Mouse (Mus musculus) stomach, embryonic 15.5 days (tissue): ENCODE measurements around the gene Pkn1. TPM values are rescaled to one million over a fixed set of nuclear protein-coding genes. Genes with fewer than 3 reads are reported as not detected.

Experiments
- ATAC-seq: fragments of 200-750 bp; cut with Nextera tagmentation; 2 replicates; pipeline ENCODE4 v1.8.0; 2017; ENCODE audit warnings: low read depth, moderate number of reproducible peaks, moderate TSS enrichment; ENCODE audit not compliant: insufficient read depth, low FRiP score
- H3K27ac ChIP-seq: fragments of 300-500 bp; sonication (generic); 2 replicates; pipeline ENCODE4 v1.5.1; 2015; ENCODE audit warnings: mild to moderate bottlenecking, inconsistent platforms
- H3K27me3 ChIP-seq: fragments of 300-500 bp; sonication (generic); replicated peaks from 2 replicates; pipeline ENCODE4 v1.6.1; 2015; ENCODE audit warnings: inconsistent platforms
- H3K36me3 ChIP-seq: fragments of 300-500 bp; sonication (generic); 2 replicates; pipeline ENCODE4 v1.6.1; 2015; ENCODE audit warnings: inconsistent platforms
- H3K4me1 ChIP-seq: fragments of 300-500 bp; sonication (generic); 2 replicates; pipeline ENCODE4 v1.6.1; 2015; ENCODE audit warnings: inconsistent platforms
- H3K4me2 ChIP-seq: fragments of 300-500 bp; sonication (generic); 2 replicates; pipeline ENCODE4 v1.6.1; 2015; ENCODE audit warnings: mild to moderate bottlenecking, inconsistent platforms
- H3K4me3 ChIP-seq: fragments of 300-500 bp; sonication (generic); replicated peaks from 2 replicates; pipeline ENCODE4 v1.5.1; 2015; ENCODE audit warnings: inconsistent platforms
- H3K9ac ChIP-seq: fragments of 300-500 bp; sonication (generic); 2 replicates; pipeline ENCODE4 v1.6.1; 2015; ENCODE audit warnings: inconsistent platforms
- H3K9me3 ChIP-seq: fragments of 300-500 bp; sonication (generic); 2 replicates; pipeline ENCODE4 v1.6.1; 2016; ENCODE audit warnings: inconsistent platforms
- WGBS: fragments of 180-500 bp; shearing (Covaris S2); methylation state at CpG from one replicate; pipeline ENCODE4 v1.1.7; 2015; 5-methylcytosine and 5-hydroxymethylcytosine counted together
- polyA plus RNA-seq: library from polyadenylated mRNA; unstranded; fragments of >200 nt; fragmentation: Nextera tagmentation; extraction: Ambion mirVana; gene quantifications from 2 replicates; pipeline ENCODE4 v1.2.1, GENCODE M21; 2015

Gene Pkn1
- polyA plus RNA-seq, 1 experiment from 2014 or later: 29.2 TPM

- Histone ChIP-seq H3K4me1 (peaks cover 32% of the 10 kb centered on the region), H3K4me3 (peak overlapping the region; percentile 95), H3K36me3 (0 out of 2 replicates have a peak, but pooled peaks cover 1% of the 10 kb centered on the region), H3K27me3 (no peaks in the 10 kb centered on the region), H3K9ac (no peak overlapping the region), H3K9me3 (no peaks in the 10 kb centered on the region), H3K27ac (peak overlapping the region; percentile 89), H3K4me2 (peak overlapping the region; percentile 94)
- 42% methylated on average over 19 of the region's 19 CpGs for WGBS
- ATAC-seq: no peak
These were observed 1.4 kb downstream of the Pkn1 start for GRCm38 (mm10) chr8:83697374-83698220.

GRCm38 (mm10) chr8:83695351-83696106, 3.5 kb downstream of the Pkn1 start:
- peaks cover 20% of the 10 kb centered on the region for H3K36me3 ChIP-seq

GRCm38 (mm10) chr8:83694369-83695160, 4.4 kb downstream of the Pkn1 start:
- peaks cover 24% of the 10 kb centered on the region for H3K36me3 ChIP-seq

More at GRCm38 (mm10) chr8:83695351-83696106, 3.5 kb downstream of the Pkn1 start:
- H3K4me3 ChIP-seq: no peak overlapping the region
- no peak overlapping the region for H3K27ac ChIP-seq
- no peak for ATAC-seq
- H3K4me2 ChIP-seq: no peak overlapping the region
- no peak overlapping the region for H3K9ac ChIP-seq
- H3K9me3 ChIP-seq: no peaks in the 10 kb centered on the region
- peaks cover 32% of the 10 kb centered on the region for H3K4me1 ChIP-seq
- no peaks in the 10 kb centered on the region for H3K27me3 ChIP-seq
- whole genome bisulfite sequencing: 71% methylated on average over 13 of the region's 17 CpGs

GRCm38 (mm10) chr8:83693609-83694236, 5.3 kb downstream of the Pkn1 start:
- Histone ChIP-seq H3K4me1 (peaks cover 24% of the 10 kb centered on the region), H3K4me3 (no peak overlapping the region), H3K36me3 (peaks cover 25% of the 10 kb centered on the region), H3K27ac (no peak overlapping the region), H3K9me3 (no peaks in the 10 kb centered on the region), H3K9ac (no peak overlapping the region), H3K4me2 (no peak overlapping the region), H3K27me3 (no peaks in the 10 kb centered on the region)
- 79% methylated on average over 10 of the region's 10 CpGs for WGBS
- no peak for ATAC-seq

More at GRCm38 (mm10) chr8:83694369-83695160, 4.4 kb downstream of the Pkn1 start:
- Histone ChIP-seq H3K9me3 (no peaks in the 10 kb centered on the region), H3K27me3 (no peaks in the 10 kb centered on the region), H3K4me2 (no peak overlapping the region), H3K4me1 (peaks cover 27% of the 10 kb centered on the region), H3K27ac (no peak overlapping the region), H3K9ac (no peak overlapping the region), H3K4me3 (no peak overlapping the region)
- WGBS: 70% methylated on average over 11 of the region's 11 CpGs
- ATAC-seq: no peak

- no peaks in the 10 kb centered on the region for H3K9me3 ChIP-seq
- no peak overlapping the region for H3K27ac ChIP-seq
- H3K27me3 ChIP-seq: no peaks in the 10 kb centered on the region
- no peak overlapping the region for H3K4me2 ChIP-seq
- peaks cover 5% of the 10 kb centered on the region; the same call in 1 of the 2 replicates for H3K4me1 ChIP-seq
- ATAC-seq: no peak
- H3K36me3 ChIP-seq: peaks cover 35% of the 10 kb centered on the region
- 92% methylated on average over 6 of the region's 6 CpGs for WGBS
- no peak overlapping the region for H3K9ac ChIP-seq
- no peak overlapping the region for H3K4me3 ChIP-seq
These were observed 9.7 kb downstream of the Pkn1 start for GRCm38 (mm10) chr8:83689264-83689663.

- H3K9me3 ChIP-seq: no peaks in the 10 kb centered on the region
- H3K27ac ChIP-seq: no peak overlapping the region
- H3K4me1 ChIP-seq: peaks cover 7% of the 10 kb centered on the region; the same call in 1 of the 2 replicates
- no peak for ATAC-seq
- H3K36me3 ChIP-seq: peaks cover 38% of the 10 kb centered on the region
- no peak overlapping the region for H3K4me2 ChIP-seq
- no peak overlapping the region for H3K9ac ChIP-seq
- WGBS: 92% methylated on average over 9 of the region's 9 CpGs
- no peak overlapping the region for H3K4me3 ChIP-seq
- H3K27me3 ChIP-seq: no peaks in the 10 kb centered on the region
These were observed 14.5 kb downstream of the Pkn1 start for GRCm38 (mm10) chr8:83684517-83684916.

- Histone ChIP-seq H3K9ac (no peak overlapping the region), H3K27me3 (no peaks in the 10 kb centered on the region), H3K36me3 (peaks cover 49% of the 10 kb centered on the region), H3K27ac (peak overlapping the region; percentile 74), H3K4me1 (peaks cover 7% of the 10 kb centered on the region; the same call in 1 of the 2 replicates), H3K4me3 (no peak overlapping the region), H3K4me2 (no peak overlapping the region), H3K9me3 (no peaks in the 10 kb centered on the region)
- 14% methylated on average over 6 of the region's 6 CpGs for WGBS
- ATAC-seq: peak; percentile 44; the same call in 1 of the 2 replicates
These were observed 17.9 kb downstream of the Pkn1 start for GRCm38 (mm10) chr8:83681099-83681498.

- Histone ChIP-seq H3K4me2 (no peak overlapping the region), H3K27me3 (no peaks in the 10 kb centered on the region), H3K27ac (peak overlapping the region; percentile 74), H3K9me3 (no peaks in the 10 kb centered on the region), H3K4me3 (no peak overlapping the region), H3K9ac (no peak overlapping the region), H3K4me1 (peaks cover 7% of the 10 kb centered on the region; the same call in 1 of the 2 replicates), H3K36me3 (peaks cover 49% of the 10 kb centered on the region)
- no peak for ATAC-seq
- WGBS: 74% methylated on average over 5 of the region's 5 CpGs
These were observed 18.4 kb downstream of the Pkn1 start for GRCm38 (mm10) chr8:83680603-83681002.

GRCm38 (mm10) chr8:83679866-83680265, 19.1 kb downstream of the Pkn1 start:
- Histone ChIP-seq H3K9me3 (no peaks in the 10 kb centered on the region), H3K4me2 (no peak overlapping the region), H3K4me1 (peaks cover 7% of the 10 kb centered on the region; the same call in 1 of the 2 replicates), H3K9ac (no peak overlapping the region), H3K27ac (no peak overlapping the region), H3K4me3 (no peak overlapping the region), H3K27me3 (no peaks in the 10 kb centered on the region), H3K36me3 (peaks cover 49% of the 10 kb centered on the region)
- WGBS: 92% methylated on average over 12 of the region's 12 CpGs
- ATAC-seq: no peak

GRCm38 (mm10) chr8:83674497-83674896, 24.5 kb downstream of the Pkn1 start:
- no peak overlapping the region for H3K4me2 ChIP-seq
- no peaks in the 10 kb centered on the region for H3K27me3 ChIP-seq
- no peaks in the 10 kb centered on the region for H3K9me3 ChIP-seq
- ATAC-seq: no peak
- H3K27ac ChIP-seq: no peak overlapping the region
- no peak overlapping the region for H3K4me3 ChIP-seq
- WGBS: 93% methylated on average over 5 of the region's 5 CpGs
- no peak overlapping the region for H3K9ac ChIP-seq
- peaks cover 41% of the 10 kb centered on the region for H3K36me3 ChIP-seq
- no peaks in the 10 kb centered on the region for H3K4me1 ChIP-seq

GRCm38 (mm10) chr8:83672936-83673335, 26.0 kb downstream of the Pkn1 start:
- no peak for ATAC-seq
- no peaks in the 10 kb centered on the region for H3K9me3 ChIP-seq
- H3K9ac ChIP-seq: no peak overlapping the region
- H3K4me2 ChIP-seq: no peak overlapping the region
- H3K4me1 ChIP-seq: peaks cover 11% of the 10 kb centered on the region
- no peak overlapping the region for H3K27ac ChIP-seq
- no peak overlapping the region for H3K4me3 ChIP-seq
- peaks cover 27% of the 10 kb centered on the region for H3K36me3 ChIP-seq
- 68% methylated on average over 5 of the region's 5 CpGs for WGBS
- H3K27me3 ChIP-seq: no peaks in the 10 kb centered on the region
